Mouse (Mus musculus) liver, embryonic 14.5 days (tissue): ENCODE measurements around the gene Dynlt1a.
"Not testable (repeated sequence)": the region's sequence is repeated elsewhere in the genome, so short reads cannot be mapped to it uniquely, and the experiment has no call there.

ENCODE experiments used
- CTCF ChIP-seq: IDR thresholded peaks from 2 replicates; pipeline ENCODE4 v1.5.1; 2016; ENCODE audit warnings: antibody characterized with exemption, low read depth, control low read depth
- EP300 ChIP-seq: IDR thresholded peaks from 2 replicates; pipeline ENCODE4 v1.6.1; 2016; ENCODE audit warnings: antibody characterized with exemption, low read depth

GRCm38 (mm10) chr17:6300190-6300863, 17.0 kb downstream of the Dynlt1a start:
- TF ChIP-seq EP300, CTCF: not testable (repeated sequence)
